Mouse (Mus musculus): Measurements from ENCODE around the gene Olfr155.

- TF ChIP-seq CTCF (IDR thresholded peaks at IDR 0.05; ENCODE audit: low read depth, low read length) (no peak), POLR2A (IDR thresholded peaks at IDR 0.05; ENCODE audit: extremely low read depth, insufficient read depth, low read length) (no peak)
These were observed 18.5 kb downstream of the Olfr155 start for GRCm38 (mm10) chr4:43869821-43870220.

Measured in liver, adult 2 months (tissue).